Mouse (Mus musculus): ENCODE measurements at regions not wholly inside any gene's neighbourhood (a gene's known extent, or its start where the extent isn't known, plus 50 kb on each side); places are given as distances from the start of the nearest gene placed in this dataset.

- intact Hi-C loops (cut with DNase I): loop anchor here (10.0 kb wide), 2 partner anchors 683 to 883 kb away; no protein-coding TSS in a partner anchor
- Histone ChIP-seq H3K9ac (ENCODE audit: low read depth, low read length) (no peak overlapping the region), H3K4me1 (ENCODE audit: control insufficient read depth, insufficient read depth, low read length) (no peaks in the 10 kb centered on the region; the same call in 1 of the 2 replicates), H3K27ac (no peak overlapping the region), H3K27me3 (ENCODE audit: control insufficient read depth, insufficient read depth, low read length) (no peaks in the 10 kb centered on the region), H3K4me3 (no peak overlapping the region), H3K36me3 (ENCODE audit: control insufficient read depth, insufficient read depth, low read length) (no peaks in the 10 kb centered on the region), H3K79me2 (replicated peaks; ENCODE audit: control insufficient read depth, insufficient read depth, low read length) (no peaks in the 10 kb centered on the region)
- no peak for DNase-seq
- peak; percentile 63 for TF ChIP-seq CTCF (IDR thresholded peaks at IDR 0.05)
- TF ChIP-seq EP300 (IDR thresholded peaks at IDR 0.05; ENCODE audit: insufficient read depth, low read depth, low read length): no peak
These were observed 60.6 kb upstream of the Mocs2 start for GRCm38 (mm10) chr13:114757459-114757858.

- intact Hi-C loops (cut with DNase I): loop anchor here (10.0 kb wide), 2 partner anchors 685 to 885 kb away; no protein-coding TSS in a partner anchor
- DNase-seq: no peak
These were observed 58.1 kb upstream of the Mocs2 start for GRCm38 (mm10) chr13:114759886-114760285.

GRCm38 (mm10) chr13:114760901-114761300, 57.1 kb upstream of the Mocs2 start:
- Histone ChIP-seq H3K36me3 (ENCODE audit: control insufficient read depth, insufficient read depth, low read length) (no peaks in the 10 kb centered on the region), H3K4me3 (no peak overlapping the region), H3K9ac (ENCODE audit: low read depth, low read length) (no peak overlapping the region), H3K27me3 (ENCODE audit: control insufficient read depth, insufficient read depth, low read length) (no peaks in the 10 kb centered on the region), H3K27ac (no peak overlapping the region), H3K79me2 (replicated peaks; ENCODE audit: control insufficient read depth, insufficient read depth, low read length) (no peaks in the 10 kb centered on the region), H3K4me1 (ENCODE audit: control insufficient read depth, insufficient read depth, low read length) (no peaks in the 10 kb centered on the region; the same call in 1 of the 2 replicates)
- TF ChIP-seq CTCF (IDR thresholded peaks at IDR 0.05): no peak
- 0 out of 2 replicates have a peak, but pooled peaks have one; percentile 18 for TF ChIP-seq EP300 (IDR thresholded peaks at IDR 0.05; ENCODE audit: insufficient read depth, low read depth, low read length)
- intact Hi-C loops (cut with DNase I): no loop called here
- peak; percentile 44 to 61 for DNase-seq
- WGBS: 55% methylated on average over 3 of the region's 3 CpGs

More at GRCm38 (mm10) chr13:114759886-114760285, 58.1 kb upstream of the Mocs2 start:
- no peaks in the 10 kb centered on the region for H3K79me2 ChIP-seq (replicated peaks; ENCODE audit: control insufficient read depth, insufficient read depth, low read length)
- 56% methylated on average over 1 of the region's 1 CpGs for WGBS
- no peak overlapping the region for H3K27ac ChIP-seq
- no peaks in the 10 kb centered on the region for H3K27me3 ChIP-seq (ENCODE audit: control insufficient read depth, insufficient read depth, low read length)
- H3K4me1 ChIP-seq (ENCODE audit: control insufficient read depth, insufficient read depth, low read length): no peaks in the 10 kb centered on the region; the same call in 1 of the 2 replicates
- TF ChIP-seq CTCF (IDR thresholded peaks at IDR 0.05) (no peak), EP300 (IDR thresholded peaks at IDR 0.05; ENCODE audit: insufficient read depth, low read depth, low read length) (no peak), POLR2A (IDR thresholded peaks at IDR 0.05; ENCODE audit: insufficient read depth, low read depth, low read length) (no peak)
- no peaks in the 10 kb centered on the region for H3K36me3 ChIP-seq (ENCODE audit: control insufficient read depth, insufficient read depth, low read length)
- H3K9ac ChIP-seq (ENCODE audit: low read depth, low read length): no peak overlapping the region
- no peak overlapping the region for H3K4me3 ChIP-seq

Small RNA genes in the stretch of these regions (microRNA-seq; reads per million reads assigned to microRNA genes)
- 0 reads per million in 2 experiments for gene Gm25950

All from heart, adult 2 months (tissue).